Mouse (Mus musculus) liver, adult 2 months (tissue): ENCODE data around the gene Hoxc8.

Source experiments
- CTCF ChIP-seq: fragments of 200-500 bp; IDR thresholded peaks from 2 replicates; pipeline ENCODE4 v1.5.1; 2011; ENCODE audit warnings: low read depth, low read length, control low read depth
- POLR2A ChIP-seq: fragments of 200-500 bp; IDR thresholded peaks from 2 replicates; pipeline ENCODE4 v1.6.1; 2011; ENCODE audit warnings: low read length, control low read depth; ENCODE audit not compliant: insufficient read depth; ENCODE audit errors: extremely low read depth

DNA sequence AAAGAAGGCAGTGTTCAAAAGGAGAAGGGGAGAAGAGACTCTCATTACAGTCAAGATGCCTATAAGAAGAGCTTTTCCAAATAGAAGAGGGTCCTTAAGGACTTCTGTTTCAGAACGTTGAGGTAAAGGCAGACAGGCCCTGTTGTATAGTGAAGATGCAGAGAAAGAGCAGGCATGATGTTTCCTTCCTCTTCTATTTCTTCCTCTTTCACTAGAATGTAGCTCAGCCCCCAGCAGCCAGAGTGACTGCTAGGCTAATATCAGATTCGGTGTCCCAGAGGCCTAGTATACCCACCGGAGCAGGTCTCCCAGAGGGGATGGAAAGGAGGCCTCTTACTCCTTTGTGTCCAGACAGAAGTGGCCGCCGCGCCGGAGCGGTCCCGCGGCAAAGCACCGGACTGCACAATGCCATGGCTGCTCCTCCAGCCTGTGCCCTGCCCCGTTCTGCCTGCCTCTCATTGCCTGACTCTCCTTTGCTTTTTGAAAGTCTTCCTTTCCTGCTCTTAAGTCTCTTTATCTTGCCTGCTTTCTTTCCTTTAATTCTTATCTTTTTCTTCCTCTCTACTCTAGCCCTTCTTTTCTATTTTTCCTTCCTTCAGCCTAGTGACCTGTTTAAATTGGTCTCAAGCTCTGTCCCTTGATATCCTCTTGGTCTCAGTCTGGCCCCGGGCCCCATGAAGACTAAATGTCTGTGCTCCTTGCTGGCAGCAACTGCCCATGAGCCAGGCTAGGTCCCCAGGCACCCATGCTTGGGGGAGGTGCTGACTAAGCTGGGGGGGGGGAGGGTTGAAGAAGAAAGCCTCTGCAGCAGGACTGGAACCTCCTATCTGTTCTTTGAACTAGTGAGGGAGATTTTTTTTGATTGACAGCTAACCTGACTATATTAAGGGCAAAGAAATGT is 11.5 kb upstream of the Hoxc8 start:
- TF ChIP-seq CTCF (no peak), POLR2A (no peak)
